Mouse (Mus musculus) gastrocnemius, adult 2 months (tissue): ENCODE measurements at regions not wholly inside any gene's neighbourhood (a gene's known extent, or its start where the extent isn't known, plus 50 kb on each side); places are given as distances from the start of the nearest gene placed in this dataset.
"Not testable (repeated sequence)": the region's sequence is repeated elsewhere in the genome, so short reads cannot be mapped to it uniquely, and the experiment has no call there.

ENCODE experiments used
- DNase-seq: peaks from one replicate; pipeline ENCODE4 v3.0.0; 2022
- H3K27ac ChIP-seq: fragments of 200-600 bp; 2 replicates; pipeline ENCODE4 v1.8.1; 2022; ENCODE audit warnings: mild to moderate bottlenecking
- H3K4me3 ChIP-seq: fragments of 200-600 bp; 2 replicates; pipeline ENCODE4 v1.8.1; 2022; ENCODE audit warnings: mild to moderate bottlenecking, moderate library complexity
- CTCF ChIP-seq: fragments of 200-600 bp; IDR thresholded peaks from 2 replicates; pipeline ENCODE4 v1.8.1; 2022; ENCODE audit warnings: antibody characterized with exemption, mild to moderate bottlenecking, moderate library complexity
- intact Hi-C: fragments of 180-260 bp; cut with DNase I; formaldehyde crosslinking; loops from one replicate; pipeline ENCODE4 v1.15.1; 2025

- no peak for DNase-seq
- Histone ChIP-seq H3K27ac (no peak overlapping the region), H3K4me3 (no peak overlapping the region)
- intact Hi-C loops = no loop called here
- TF ChIP-seq CTCF = peak; percentile 18; the same call in 1 of the 2 replicates
Measured at GRCm38 (mm10) chrX:79760887-79761286, 89.7 kb upstream of the Mageb16 start.

- DNase-seq, intact Hi-C loops, H3K4me3 ChIP-seq, H3K27ac ChIP-seq: not testable (repeated sequence)
Measured at GRCm38 (mm10) chrX:79758596-79758995, 87.4 kb upstream of the Mageb16 start.
